Mouse (Mus musculus): ENCODE results near the gene Plppr2. TPM values are rescaled to one million over a fixed set of nuclear protein-coding genes. Genes with fewer than 3 reads are reported as not detected.

The Plppr2 gene
- polyA plus RNA-seq, 1 experiment: 2.0 TPM

DNA sequence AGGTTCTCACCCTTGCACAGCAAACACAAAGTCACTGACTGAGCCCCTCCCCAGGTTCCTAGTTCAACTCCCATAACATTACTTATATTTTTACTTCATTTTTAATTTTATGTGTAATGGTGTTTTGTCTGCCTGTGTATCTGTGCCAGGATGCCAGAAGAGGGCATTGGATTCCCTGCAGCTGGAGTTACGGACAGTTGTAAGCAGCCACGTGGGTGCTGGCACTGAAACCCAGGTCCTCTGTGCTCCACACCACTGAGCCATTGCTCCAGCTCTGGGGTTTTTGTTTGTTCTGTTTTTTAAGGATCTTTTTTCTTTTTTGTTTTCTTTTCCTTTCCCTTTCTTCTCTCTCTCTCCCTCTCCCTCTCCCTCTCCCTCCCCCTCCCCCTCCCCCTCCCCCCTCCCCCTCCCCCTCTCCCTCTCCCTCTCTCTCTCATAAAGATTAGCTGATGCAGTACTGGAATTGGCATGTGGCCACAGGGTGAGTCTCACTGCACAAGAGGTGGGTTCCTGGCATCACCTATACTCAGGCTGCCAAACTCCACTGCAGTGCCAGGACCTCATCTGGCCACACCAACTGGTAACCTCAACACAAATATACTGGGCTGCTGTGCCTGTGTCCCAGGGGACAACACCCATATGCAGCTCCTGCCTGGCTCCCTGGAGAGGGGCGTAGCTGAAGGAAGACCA is 59.5 kb downstream of the Plppr2 start:
- H3K27ac ChIP-seq (replicated peaks; ENCODE audit: low read depth, low read length): no peak overlapping the region
- H3K4me3 ChIP-seq (ENCODE audit: insufficient read depth, low read depth, low read length): no peak overlapping the region
- H3K4me1 ChIP-seq (ENCODE audit: control insufficient read depth, insufficient read depth, insufficient read length, low read length): no peaks in the 10 kb centered on the region

Other genes starting within 250 kb of the Plppr2 start
- 11.2 and 29.0 TPM in 2 replicates for gene Ldlr, start 213.6 kb upstream of the Plppr2 start, polyA plus RNA-seq (2012; ENCODE audit: insufficient read depth, insufficient read length, missing spikeins)
- not detected in 2 replicates for gene Spc24, start 176.7 kb upstream of the Plppr2 start, polyA plus RNA-seq (2012; ENCODE audit: insufficient read depth, insufficient read length, missing spikeins)
- gene Kank2, start 138.3 kb upstream of the Plppr2 start, polyA plus RNA-seq (2012; ENCODE audit: insufficient read depth, insufficient read length, missing spikeins): 19.7 and 29.7 TPM in 2 replicates
- 54.2 and 167 TPM in 2 replicates for gene Angptl8, start 101.5 kb upstream of the Plppr2 start, polyA plus RNA-seq (2012; ENCODE audit: insufficient read depth, insufficient read length, missing spikeins)
- gene Dock6, start 84.4 kb upstream of the Plppr2 start, polyA plus RNA-seq (2012; ENCODE audit: insufficient read depth, insufficient read length, missing spikeins): 6.9 and 9.5 TPM in 2 replicates
- gene Rab3d, start 18.8 kb upstream of the Plppr2 start, polyA plus RNA-seq (2012; ENCODE audit: insufficient read depth, insufficient read length, missing spikeins): 23.0 and 31.2 TPM in 2 replicates
- gene Ccdc159, start 9.6 kb upstream of the Plppr2 start, polyA plus RNA-seq (2012; ENCODE audit: insufficient read depth, insufficient read length, missing spikeins): 3.7 and 4.3 TPM in 2 replicates
- gene Tmem205, start 9.5 kb upstream of the Plppr2 start, polyA plus RNA-seq (2012; ENCODE audit: insufficient read depth, insufficient read length, missing spikeins): 204 and 213 TPM in 2 replicates
- gene Swsap1, start 18.7 kb downstream of the Plppr2 start, polyA plus RNA-seq (2012; ENCODE audit: insufficient read depth, insufficient read length, missing spikeins): 11.6 and 15.4 TPM in 2 replicates
- gene Epor, start 26.5 kb downstream of the Plppr2 start, polyA plus RNA-seq (2012; ENCODE audit: insufficient read depth, insufficient read length, missing spikeins): 1.3 and 1.7 TPM in 2 replicates
- gene Rgl3, start 52.4 kb downstream of the Plppr2 start, polyA plus RNA-seq (2012; ENCODE audit: insufficient read depth, insufficient read length, missing spikeins): 9.2 and 10.4 TPM in 2 replicates
- gene Ccdc151, start 65.6 kb downstream of the Plppr2 start, polyA plus RNA-seq (2012; ENCODE audit: insufficient read depth, insufficient read length, missing spikeins): not detected in 2 replicates
- gene Prkcsh, start 65.8 kb downstream of the Plppr2 start, polyA plus RNA-seq (2012; ENCODE audit: insufficient read depth, insufficient read length, missing spikeins): 33.1 and 40.1 TPM in 2 replicates
- 0.91 and 2.0 TPM in 2 replicates for gene Elavl3, start 115.0 kb downstream of the Plppr2 start, polyA plus RNA-seq (2012; ENCODE audit: insufficient read depth, insufficient read length, missing spikeins)
- gene Gm49318, start 134.2 kb downstream of the Plppr2 start, polyA plus RNA-seq (2012; ENCODE audit: insufficient read depth, insufficient read length, missing spikeins): not detected in 2 replicates
- gene Zfp653, start 134.3 kb downstream of the Plppr2 start, polyA plus RNA-seq (2012; ENCODE audit: insufficient read depth, insufficient read length, missing spikeins): 2.1 and 4.8 TPM in 2 replicates
- gene Ecsit, start 148.4 kb downstream of the Plppr2 start, polyA plus RNA-seq (2012; ENCODE audit: insufficient read depth, insufficient read length, missing spikeins): 95.3 and 111 TPM in 2 replicates
- gene Cnn1, start 162.2 kb downstream of the Plppr2 start, polyA plus RNA-seq (2012; ENCODE audit: insufficient read depth, insufficient read length, missing spikeins): 1.9 and 5.7 TPM in 2 replicates
- gene Elof1, start 180.1 kb downstream of the Plppr2 start, polyA plus RNA-seq (2012; ENCODE audit: insufficient read depth, insufficient read length, missing spikeins): 101 and 117 TPM in 2 replicates
- gene Acp5, start 198.7 kb downstream of the Plppr2 start, polyA plus RNA-seq (2012; ENCODE audit: insufficient read depth, insufficient read length, missing spikeins): 179 and 198 TPM in 2 replicates
- 47.7 and 58.0 TPM in 2 replicates for gene Pigyl, start 219.8 kb downstream of the Plppr2 start, polyA plus RNA-seq (2012; ENCODE audit: insufficient read depth, insufficient read length, missing spikeins)

Measured in brown adipose tissue, adult 24 weeks (tissue).